Mouse (Mus musculus): ENCODE results near the gene Nfatc3.

GRCm38 (mm10) chr8:106038721-106039120, 19.9 kb upstream of the Nfatc3 start:
- TF ChIP-seq CTCF (IDR thresholded peaks at IDR 0.05; ENCODE audit: control insufficient read depth, insufficient read depth, low read length) (no peak), POLR2A (IDR thresholded peaks at IDR 0.05; ENCODE audit: borderline replicate concordance, control insufficient read depth, low read depth, low read length) (no peak)
